Mouse (Mus musculus) kidney, adult 2 months (tissue): ENCODE data around the gene Syne4.

Experiments
- CTCF ChIP-seq: fragments of 200-500 bp; conservative IDR thresholded peaks from 2 replicates; pipeline ENCODE4 v1.5.1; 2011; ENCODE audit warnings: low read depth, mild to moderate bottlenecking, control low read depth, low read length, moderate library complexity, mixed read lengths; ENCODE audit not compliant: insufficient read depth, insufficient read length
- POLR2A ChIP-seq: fragments of 200-500 bp; IDR thresholded peaks from one replicate; pipeline ENCODE4 v1.6.1; 2011; ENCODE audit warnings: low read depth, low read length, control low read depth

- TF ChIP-seq CTCF, result no peak
- no peak for TF ChIP-seq POLR2A
Observed at GRCm38 (mm10) chr7:30265041-30265440, 49.6 kb upstream of the Syne4 start.
